ENCODE assay signal across 8 mouse cellular contexts in the genomic region with DNA sequence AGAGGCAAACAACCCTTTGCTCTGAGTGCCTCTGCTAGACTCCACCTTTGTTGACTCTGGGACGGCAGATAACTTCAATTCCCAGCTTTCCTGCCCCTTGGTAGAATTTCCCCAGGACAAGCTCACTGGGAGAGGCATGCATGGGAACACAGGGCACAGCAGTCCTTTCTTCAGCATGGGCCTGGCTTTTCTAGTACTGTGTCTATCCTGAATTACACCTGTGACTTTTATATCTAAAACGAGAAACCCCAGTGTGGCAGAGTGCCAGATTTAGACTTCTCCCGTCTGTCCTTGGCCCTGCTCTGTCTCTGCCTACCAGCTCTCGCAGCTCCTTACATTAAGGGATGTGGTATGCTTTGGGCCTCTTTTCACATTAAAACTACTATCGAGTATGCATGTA. TPM values are rescaled to one million over a fixed set of nuclear protein-coding genes. Genes with fewer than 3 reads are reported as not detected.
DNase-seq lines count a peak whose midpoint lies in the region; ATAC-seq and TF ChIP-seq lines count a peak whose summit lies in the region.

No protein-coding gene starts in this region.

- peaks cover 16% of the 10 kb centered on the region for H3K36me3 ChIP-seq in neural tube, embryonic 12.5 days
- peaks cover 18% of the 10 kb centered on the region for H3K36me3 ChIP-seq in hindbrain, embryonic 13.5 days
- 0 out of 2 replicates have a peak, but pooled peaks cover 3% of the 10 kb centered on the region for H3K36me3 ChIP-seq in lung, postnatal 0 days (ENCODE audit: insufficient read depth, low read length)
- H3K36me3 ChIP-seq in stomach, postnatal 0 days (ENCODE audit: control insufficient read depth, insufficient read depth, low read length) = peaks cover 8% of the 10 kb centered on the region

- no peak for TF ChIP-seq CTCF in lung, postnatal 0 days (IDR thresholded peaks at IDR 0.05)
- TF ChIP-seq CTCF in stomach, postnatal 0 days (IDR thresholded peaks at IDR 0.05; ENCODE audit: low read depth) = no peak

- peak overlapping the region; percentile 31 for H3K4me2 ChIP-seq in neural tube, embryonic 12.5 days (replicated peaks)
- peak overlapping the region; percentile 13; the same call in 1 of the 2 replicates for H3K4me2 ChIP-seq in hindbrain, embryonic 13.5 days
- H3K4me2 ChIP-seq in lung, postnatal 0 days (replicated peaks; ENCODE audit: low read depth, low read length) = peak overlapping the region; percentile 63
- H3K4me2 ChIP-seq in stomach, postnatal 0 days (replicated peaks; ENCODE audit: low read depth) = peak overlapping the region; percentile 64

- peak; percentile 53 for DNase-seq in adrenal gland, postnatal 10 days
- no peak for DNase-seq in adrenal gland, postnatal 14 days
- DNase-seq in neural tube, embryonic 10.5 days (ENCODE audit: extremely low spot score, low spot score) = no peak
- peak; percentile 85 for DNase-seq in lung, postnatal 0 days (ENCODE audit: low spot score)
- peak; percentile 74 for DNase-seq in stomach, postnatal 0 days (ENCODE audit: low spot score)
- DNase-seq in MN1 (ENCODE audit: low spot score) = no peak

- H3K9me3 ChIP-seq in neural tube, embryonic 12.5 days = no peaks in the 10 kb centered on the region
- H3K9me3 ChIP-seq in hindbrain, embryonic 13.5 days = no peaks in the 10 kb centered on the region
- no peaks in the 10 kb centered on the region for H3K9me3 ChIP-seq in lung, postnatal 0 days (ENCODE audit: low read length)
- no peaks in the 10 kb centered on the region for H3K9me3 ChIP-seq in stomach, postnatal 0 days (ENCODE audit: control insufficient read depth, low read length)

- no peak overlapping the region for H3K4me3 ChIP-seq in neural tube, embryonic 12.5 days
- H3K4me3 ChIP-seq in hindbrain, embryonic 13.5 days = no peak overlapping the region
- H3K4me3 ChIP-seq in lung, postnatal 0 days (ENCODE audit: low read depth, low read length) = no peak overlapping the region
- H3K4me3 ChIP-seq in stomach, postnatal 0 days (ENCODE audit: low read depth, low read length) = peak overlapping the region; percentile 4; the same call in 1 of the 2 replicates

- no peak for ATAC-seq in neural tube, embryonic 12.5 days (ENCODE audit: low FRiP score, low read depth)
- no peak for ATAC-seq in hindbrain, embryonic 13.5 days (ENCODE audit: low FRiP score)
- peak; percentile 3; the same call in 1 of the 2 replicates for ATAC-seq in lung, postnatal 0 days
- peak; percentile 27; the same call in 1 of the 2 replicates for ATAC-seq in stomach, postnatal 0 days (ENCODE audit: low FRiP score, low TSS enrichment)

- WGBS in neural tube, embryonic 12.5 days = 73% methylated on average over 5 of the region's 5 CpGs
- WGBS in hindbrain, embryonic 13.5 days = 61% methylated on average over 5 of the region's 5 CpGs
- 24% methylated on average over 5 of the region's 5 CpGs for WGBS in lung, postnatal 0 days
- 31% methylated on average over 5 of the region's 5 CpGs for WGBS in stomach, postnatal 0 days

- H3K4me1 ChIP-seq in neural tube, embryonic 12.5 days = peaks cover 31% of the 10 kb centered on the region
- H3K4me1 ChIP-seq in hindbrain, embryonic 13.5 days (replicated peaks) = peaks cover 59% of the 10 kb centered on the region
- peaks cover 46% of the 10 kb centered on the region for H3K4me1 ChIP-seq in lung, postnatal 0 days (ENCODE audit: insufficient read depth, low read depth, low read length)
- peaks cover 12% of the 10 kb centered on the region for H3K4me1 ChIP-seq in stomach, postnatal 0 days (replicated peaks; ENCODE audit: control insufficient read depth, insufficient read depth)

- peak overlapping the region; percentile 42; the same call in 1 of the 2 replicates for H3K9ac ChIP-seq in neural tube, embryonic 12.5 days
- peak overlapping the region; percentile 57 for H3K9ac ChIP-seq in hindbrain, embryonic 13.5 days
- H3K9ac ChIP-seq in lung, postnatal 0 days (replicated peaks; ENCODE audit: low read depth) = peak overlapping the region; percentile 8; the same call in 1 of the 2 replicates
- H3K9ac ChIP-seq in stomach, postnatal 0 days (ENCODE audit: low read length) = no peak overlapping the region; the same call in 1 of the 2 replicates

- no peaks in the 10 kb centered on the region for H3K27me3 ChIP-seq in neural tube, embryonic 12.5 days (replicated peaks)
- no peaks in the 10 kb centered on the region for H3K27me3 ChIP-seq in hindbrain, embryonic 13.5 days
- no peaks in the 10 kb centered on the region for H3K27me3 ChIP-seq in lung, postnatal 0 days (replicated peaks; ENCODE audit: insufficient read depth, low read length)
- no peaks in the 10 kb centered on the region for H3K27me3 ChIP-seq in stomach, postnatal 0 days (ENCODE audit: control insufficient read depth, insufficient read depth, low read length)

- H3K27ac ChIP-seq in neural tube, embryonic 12.5 days = no peak overlapping the region; the same call in 1 of the 2 replicates
- H3K27ac ChIP-seq in hindbrain, embryonic 13.5 days = peak overlapping the region; percentile 30
- H3K27ac ChIP-seq in lung, postnatal 0 days (ENCODE audit: low read length) = peak overlapping the region; percentile 87
- H3K27ac ChIP-seq in stomach, postnatal 0 days (replicated peaks) = peak overlapping the region; percentile 99

- TF ChIP-seq EP300 in lung, postnatal 0 days (IDR thresholded peaks at IDR 0.05) = no peak
- no peak for TF ChIP-seq EP300 in stomach, postnatal 0 days (optimal IDR thresholded peaks at IDR 0.05)

RNA-seq across cellular contexts. Expression of a gene that starts 10.6 kb away (rescaled TPM):
- total RNA-seq in adrenal gland, postnatal 10 days (2021) = 100 to 1,000 TPM; 165 to 251 TPM
- total RNA-seq in adrenal gland, postnatal 14 days (2021) = 170 and 208 TPM in 2 replicates
- polyA plus RNA-seq in neural tube, embryonic 12.5 days (2016; fragmentation: Nextera tagmentation; extraction: Ambion mirVana) = 464 and 470 TPM in 2 replicates
- polyA plus RNA-seq in hindbrain, embryonic 13.5 days (2015; fragmentation: Nextera tagmentation; extraction: Ambion mirVana) = 392 and 415 TPM in 2 replicates
- polyA plus RNA-seq in lung, postnatal 0 days (2015; fragmentation: Nextera tagmentation; extraction: Ambion mirVana) = 506 and 509 TPM in 2 replicates
- polyA plus RNA-seq in stomach, postnatal 0 days (2015; fragmentation: Nextera tagmentation; extraction: Ambion mirVana) = 327 TPM in 2 replicates

RNA-seq across cellular contexts. Expression of a gene that starts 20.9 kb away (rescaled TPM):
- under 1 TPM; 0.24 to 0.42 TPM for total RNA-seq in adrenal gland, postnatal 10 days (2021)
- 0.37 and 0.45 TPM in 2 replicates for total RNA-seq in adrenal gland, postnatal 14 days (2021)
- polyA plus RNA-seq in neural tube, embryonic 12.5 days (2016; fragmentation: Nextera tagmentation; extraction: Ambion mirVana) = 0.40 and 0.46 TPM in 2 replicates
- 0.31 and 0.44 TPM in 2 replicates for polyA plus RNA-seq in hindbrain, embryonic 13.5 days (2015; fragmentation: Nextera tagmentation; extraction: Ambion mirVana)
- polyA plus RNA-seq in lung, postnatal 0 days (2015; fragmentation: Nextera tagmentation; extraction: Ambion mirVana) = 0.10 and 0.17 TPM in 2 replicates
- polyA plus RNA-seq in stomach, postnatal 0 days (2015; fragmentation: Nextera tagmentation; extraction: Ambion mirVana) = 0.05 and 0.06 TPM in 2 replicates

RNA-seq across cellular contexts. Expression of a gene that starts 30.6 kb away (rescaled TPM):
- 100 to 1,000 TPM; 152 to 166 TPM for total RNA-seq in adrenal gland, postnatal 10 days (2021)
- 164 and 177 TPM in 2 replicates for total RNA-seq in adrenal gland, postnatal 14 days (2021)
- polyA plus RNA-seq in neural tube, embryonic 12.5 days (2016; fragmentation: Nextera tagmentation; extraction: Ambion mirVana) = 184 and 186 TPM in 2 replicates
- 157 TPM in 2 replicates for polyA plus RNA-seq in hindbrain, embryonic 13.5 days (2015; fragmentation: Nextera tagmentation; extraction: Ambion mirVana)
- 101 and 118 TPM in 2 replicates for polyA plus RNA-seq in lung, postnatal 0 days (2015; fragmentation: Nextera tagmentation; extraction: Ambion mirVana)
- polyA plus RNA-seq in stomach, postnatal 0 days (2015; fragmentation: Nextera tagmentation; extraction: Ambion mirVana) = 75.2 and 80.4 TPM in 2 replicates

RNA-seq across cellular contexts. Expression of a gene that starts 31.6 kb away (rescaled TPM):
- total RNA-seq in adrenal gland, postnatal 10 days (2021) = 10 to 100 TPM; 64.6 to 66.5 TPM
- 70.8 and 76.3 TPM in 2 replicates for total RNA-seq in adrenal gland, postnatal 14 days (2021)
- polyA plus RNA-seq in neural tube, embryonic 12.5 days (2016; fragmentation: Nextera tagmentation; extraction: Ambion mirVana) = 201 and 218 TPM in 2 replicates
- 225 and 227 TPM in 2 replicates for polyA plus RNA-seq in hindbrain, embryonic 13.5 days (2015; fragmentation: Nextera tagmentation; extraction: Ambion mirVana)
- polyA plus RNA-seq in lung, postnatal 0 days (2015; fragmentation: Nextera tagmentation; extraction: Ambion mirVana) = 144 and 146 TPM in 2 replicates
- polyA plus RNA-seq in stomach, postnatal 0 days (2015; fragmentation: Nextera tagmentation; extraction: Ambion mirVana) = 109 and 115 TPM in 2 replicates

Comparison
In these comparisons a context has a peak if more than half of its experiments do, and no peak if none do; other contexts are left out.
1. DNase-seq: peak in adrenal gland, postnatal 10 days (single experiment), lung, postnatal 0 days (single experiment) and stomach, postnatal 0 days (single experiment); none in adrenal gland, postnatal 14 days (single experiment), neural tube, embryonic 10.5 days (single experiment) and MN1 (single experiment).
2. ATAC-seq: peak in lung, postnatal 0 days (single experiment) and stomach, postnatal 0 days (single experiment); none in neural tube, embryonic 12.5 days (single experiment) and hindbrain, embryonic 13.5 days (single experiment).
3. H3K4me2 ChIP-seq: peak in every context shown above with its lines; median percentile 64 in stomach, postnatal 0 days; 63 in lung, postnatal 0 days; 31 in neural tube, embryonic 12.5 days; 13 in hindbrain, embryonic 13.5 days.